Mouse (Mus musculus): ENCODE measurements around the gene Ptprt. TPM values are rescaled to one million over a fixed set of nuclear protein-coding genes. Genes with fewer than 3 reads are reported as not detected.

The Ptprt gene
- total and polyA plus RNA-seq, 3 experiments: not detected

DNA sequence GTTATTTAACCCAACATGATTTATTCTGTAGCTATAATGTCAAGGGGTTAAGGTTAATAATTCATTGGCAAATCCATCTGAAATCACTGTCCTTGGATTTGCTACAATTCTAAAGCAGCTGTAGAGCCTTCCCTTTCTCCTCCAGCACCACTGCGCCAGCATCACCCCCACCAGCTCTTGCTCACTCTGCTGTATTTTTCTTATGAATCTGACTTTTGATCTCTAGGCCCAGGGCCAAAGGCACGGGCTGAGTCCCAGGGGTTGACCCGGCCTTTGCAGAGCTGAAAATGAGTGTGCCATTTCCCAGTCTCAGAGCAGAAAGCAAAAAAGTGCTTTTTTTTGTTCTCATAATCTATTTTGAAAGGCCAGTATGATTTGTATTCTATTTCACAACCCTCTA, 38.7 kb upstream of the Ptprt start:
- Histone ChIP-seq H3K4me1 (ENCODE audit: control insufficient read depth in 1 of 2, insufficient read depth in 2 of 2, low read length in 2 of 2) (no peaks in the 10 kb centered on the region), H3K9ac (ENCODE audit: control insufficient read depth, low read depth, low read length, poor library complexity, severe bottlenecking) (no peak overlapping the region), H3K4me3 (ENCODE audit: control insufficient read depth in 1 of 2, insufficient read depth in 1 of 2, low read depth in 2 of 2, low read length in 2 of 2) (no peak overlapping the region), H3K9me3 (replicated peaks; ENCODE audit: insufficient read depth, low read length) (no peaks in the 10 kb centered on the region), H3K36me3 (ENCODE audit: control insufficient read depth in 1 of 2, insufficient read depth in 2 of 2, low read length in 2 of 2) (no peaks in the 10 kb centered on the region), H3K79me2 (ENCODE audit: control insufficient read depth, insufficient read depth, low read length, poor library complexity) (no peaks in the 10 kb centered on the region), H3K27ac (ENCODE audit: control insufficient read depth, low read depth, low read length) (no peak overlapping the region), H3K27me3 (ENCODE audit: control insufficient read depth in 1 of 2, insufficient read depth in 2 of 2, low read length in 2 of 2) (no peaks in the 10 kb centered on the region)
- DNase-seq (ENCODE audit: low read depth, low spot score): no peak
- TF ChIP-seq GATA1 (IDR thresholded peaks at IDR 0.05; ENCODE audit: low read depth, low read length) (no peak), ZMIZ1 (IDR thresholded peaks at IDR 0.05; ENCODE audit: low read depth, low read length) (no peak), EP300 (IDR thresholded peaks at IDR 0.05; ENCODE audit: low read depth in 1 of 2, low read length in 2 of 2) (no peak), USF1 (IDR thresholded peaks at IDR 0.05; ENCODE audit: low read depth, low read length) (no peak), ZKSCAN1 (IDR thresholded peaks at IDR 0.05; ENCODE audit: low read depth, low read length) (no peak), MAX (IDR thresholded peaks at IDR 0.05; ENCODE audit: low read length) (no peak), E2F4 (IDR thresholded peaks at IDR 0.05; ENCODE audit: borderline replicate concordance, low read depth, low read length) (no peak), POLR2AphosphoS5 (IDR thresholded peaks at IDR 0.05; ENCODE audit: borderline replicate concordance, low read depth, low read length) (no peak), MYC (IDR thresholded peaks at IDR 0.05; ENCODE audit: low read depth, low read length) (no peak), GABPA (IDR thresholded peaks at IDR 0.05; ENCODE audit: low read depth, low read length) (no peak), ZNF384 (IDR thresholded peaks at IDR 0.05; ENCODE audit: low read depth, low read length) (no peak), ETS1 (IDR thresholded peaks at IDR 0.05; ENCODE audit: low read depth, low read length) (no peak), POLR2A (IDR thresholded peaks at IDR 0.05; ENCODE audit: control insufficient read depth in 1 of 2, insufficient read depth in 1 of 2, low read depth in 1 of 2, low read length in 2 of 2, poor library complexity in 1 of 2) (no peak)

- H3K9me3 ChIP-seq (replicated peaks; ENCODE audit: insufficient read depth, low read length): no peaks in the 10 kb centered on the region
Observed at GRCm38 (mm10) chr2:162699036-162699435, 38.1 kb upstream of the Ptprt start.

DNA sequence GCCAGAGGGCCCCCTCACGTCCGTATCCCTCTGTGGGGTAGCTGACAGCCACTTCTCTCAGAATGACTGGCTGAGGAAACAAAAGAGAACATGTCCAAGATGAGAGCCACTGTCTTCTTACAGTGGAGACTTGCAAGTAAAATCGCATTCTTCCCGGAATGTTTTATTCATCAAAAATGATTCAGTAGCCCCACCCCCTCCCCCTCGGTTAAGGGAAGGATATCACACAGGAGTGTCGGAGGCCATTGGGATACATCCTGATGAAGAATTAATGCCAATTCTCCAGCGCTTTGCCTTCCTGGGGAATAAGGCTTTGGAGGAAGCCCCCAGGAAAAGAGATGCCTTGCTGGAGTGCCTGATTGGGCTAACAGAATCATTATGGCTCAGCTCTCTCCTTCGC, 37.1 kb upstream of the Ptprt start:
- H3K9ac ChIP-seq (ENCODE audit: control insufficient read depth, low read depth, low read length, poor library complexity, severe bottlenecking): no peak overlapping the region
- H3K36me3 ChIP-seq (ENCODE audit: control insufficient read depth in 1 of 2, insufficient read depth in 2 of 2, low read length in 2 of 2): no peaks in the 10 kb centered on the region
- H3K79me2 ChIP-seq (ENCODE audit: control insufficient read depth, insufficient read depth, low read length, poor library complexity): no peaks in the 10 kb centered on the region
- DNase-seq (ENCODE audit: low read depth, low spot score): no peak
- H3K27me3 ChIP-seq (ENCODE audit: control insufficient read depth in 1 of 2, insufficient read depth in 2 of 2, low read length in 2 of 2): no peaks in the 10 kb centered on the region
- no peak overlapping the region for H3K27ac ChIP-seq (ENCODE audit: control insufficient read depth, low read depth, low read length)
- TF ChIP-seq BHLHE40 (IDR thresholded peaks at IDR 0.05; ENCODE audit: borderline replicate concordance, low read depth, low read length): no peak
- TF ChIP-seq ZC3H11A (IDR thresholded peaks at IDR 0.05; ENCODE audit: low read depth, low read length): no peak
- no peak for TF ChIP-seq MYB (IDR thresholded peaks at IDR 0.05; ENCODE audit: low read depth, low read length)
- no peak for TF ChIP-seq NRF1 (IDR thresholded peaks at IDR 0.05; ENCODE audit: insufficient read depth, low read depth, low read length, poor library complexity, severe bottlenecking)
- no peak for TF ChIP-seq ZNF384 (IDR thresholded peaks at IDR 0.05; ENCODE audit: low read depth, low read length)
- no peak for TF ChIP-seq MAX (IDR thresholded peaks at IDR 0.05; ENCODE audit: low read length)
- TF ChIP-seq CHD1 (IDR thresholded peaks at IDR 0.05; ENCODE audit: low read depth, low read length): no peak
- TF ChIP-seq USF2 (IDR thresholded peaks at IDR 0.05; ENCODE audit: borderline replicate concordance in 1 of 2, insufficient read depth in 1 of 2, low read depth in 1 of 2, low read length in 2 of 2): no peak
- TF ChIP-seq NELFE (IDR thresholded peaks at IDR 0.05; ENCODE audit: low read depth, low read length): no peak
- TF ChIP-seq TCF12 (IDR thresholded peaks at IDR 0.05; ENCODE audit: low read depth, low read length): no peak
- H3K9me3 ChIP-seq (replicated peaks; ENCODE audit: insufficient read depth, low read length): no peaks in the 10 kb centered on the region
- H3K4me3 ChIP-seq (ENCODE audit: control insufficient read depth in 1 of 2, insufficient read depth in 1 of 2, low read depth in 2 of 2, low read length in 2 of 2): no peak overlapping the region
- no peaks in the 10 kb centered on the region for H3K4me1 ChIP-seq (ENCODE audit: control insufficient read depth in 1 of 2, insufficient read depth in 2 of 2, low read length in 2 of 2)

More at GRCm38 (mm10) chr2:162699036-162699435, 38.1 kb upstream of the Ptprt start:
- Histone ChIP-seq H3K9ac (ENCODE audit: control insufficient read depth, low read depth, low read length, poor library complexity, severe bottlenecking) (no peak overlapping the region), H3K4me3 (ENCODE audit: control insufficient read depth in 1 of 2, insufficient read depth in 1 of 2, low read depth in 2 of 2, low read length in 2 of 2) (no peak overlapping the region), H3K36me3 (ENCODE audit: control insufficient read depth in 1 of 2, insufficient read depth in 2 of 2, low read length in 2 of 2) (no peaks in the 10 kb centered on the region), H3K27ac (ENCODE audit: control insufficient read depth, low read depth, low read length) (no peak overlapping the region), H3K27me3 (ENCODE audit: control insufficient read depth in 1 of 2, insufficient read depth in 2 of 2, low read length in 2 of 2) (no peaks in the 10 kb centered on the region), H3K4me1 (ENCODE audit: control insufficient read depth in 1 of 2, insufficient read depth in 2 of 2, low read length in 2 of 2) (no peaks in the 10 kb centered on the region), H3K79me2 (ENCODE audit: control insufficient read depth, insufficient read depth, low read length, poor library complexity) (no peaks in the 10 kb centered on the region)
- no peak for DNase-seq (ENCODE audit: low read depth, low spot score)
- no peak for TF ChIP-seq ZKSCAN1 (IDR thresholded peaks at IDR 0.05; ENCODE audit: low read depth, low read length)
- no peak for TF ChIP-seq MAZ (IDR thresholded peaks at IDR 0.05; ENCODE audit: low read depth, low read length)
- TF ChIP-seq POLR2AphosphoS5 (IDR thresholded peaks at IDR 0.05; ENCODE audit: borderline replicate concordance, low read depth, low read length): no peak
